Mouse (Mus musculus): ENCODE measurements at regions not wholly inside any gene's neighbourhood (a gene's known extent, or its start where the extent isn't known, plus 50 kb on each side); places are given as distances from the start of the nearest gene placed in this dataset.

GRCm38 (mm10) chr9:87529908-87530307 is 201.2 kb downstream of the Tbx18 start:
- no peaks in the 10 kb centered on the region for H3K9me3 ChIP-seq (ENCODE audit: control insufficient read depth, low read length)
- H3K4me1 ChIP-seq (replicated peaks; ENCODE audit: control insufficient read depth in 2 of 2, insufficient read depth in 2 of 2, low read length in 1 of 2), result no peaks in the 10 kb centered on the region
- no peak overlapping the region for H3K9ac ChIP-seq (replicated peaks)
- DNase-seq (ENCODE audit: low read depth in 3 of 3, low spot score in 3 of 3), result no peak
- no peak overlapping the region for H3K27ac ChIP-seq
- no peak overlapping the region for H3K4me2 ChIP-seq (ENCODE audit: low read depth)
- no peak for ATAC-seq (ENCODE audit: insufficient read depth)
- H3K4me3 ChIP-seq (ENCODE audit: insufficient read depth in 1 of 2, low read depth in 2 of 2, low read length in 2 of 2), result no peak overlapping the region
- H3K27me3 ChIP-seq (ENCODE audit: control insufficient read depth, insufficient read depth, low read length), result no peaks in the 10 kb centered on the region
- no peaks in the 10 kb centered on the region for H3K36me3 ChIP-seq (replicated peaks; ENCODE audit: control insufficient read depth, insufficient read depth, low read depth)
- TF ChIP-seq EP300 (IDR thresholded peaks at IDR 0.05; ENCODE audit: low read depth) (no peak), CTCF (IDR thresholded peaks at IDR 0.05; ENCODE audit: low read depth) (no peak)
- WGBS (ENCODE audit: insufficient replicate concordance), result 60% methylated on average over 2 of the region's 2 CpGs

GRCm38 (mm10) chr9:87524890-87525684 is 206.0 kb downstream of the Tbx18 start:
- no peak for TF ChIP-seq EP300 (IDR thresholded peaks at IDR 0.05; ENCODE audit: low read depth)
- no peak for TF ChIP-seq CTCF (IDR thresholded peaks at IDR 0.05; ENCODE audit: low read depth)
- no peak for DNase-seq (ENCODE audit: low read depth in 3 of 3, low spot score in 3 of 3)
- H3K27ac ChIP-seq, result no peak overlapping the region
- H3K4me1 ChIP-seq (replicated peaks; ENCODE audit: control insufficient read depth in 2 of 2, insufficient read depth in 2 of 2, low read length in 1 of 2), result no peaks in the 10 kb centered on the region
- ATAC-seq (ENCODE audit: insufficient read depth), result no peak
- H3K4me3 ChIP-seq (ENCODE audit: insufficient read depth in 1 of 2, low read depth in 2 of 2, low read length in 2 of 2), result no peak overlapping the region
- no peak overlapping the region for H3K9ac ChIP-seq (replicated peaks)
- H3K36me3 ChIP-seq (replicated peaks; ENCODE audit: control insufficient read depth, insufficient read depth, low read depth), result no peaks in the 10 kb centered on the region
- H3K27me3 ChIP-seq (ENCODE audit: control insufficient read depth, insufficient read depth, low read length), result no peaks in the 10 kb centered on the region
- 58% methylated on average over 5 of the region's 5 CpGs for WGBS (ENCODE audit: insufficient replicate concordance)
- no peak overlapping the region for H3K4me2 ChIP-seq (ENCODE audit: low read depth)
- H3K9me3 ChIP-seq (ENCODE audit: control insufficient read depth, low read length), result no peaks in the 10 kb centered on the region

- DNase-seq (ENCODE audit: low read depth in 3 of 3, low spot score in 3 of 3) (no peak), ATAC-seq (ENCODE audit: insufficient read depth) (no peak)
- 34% methylated on average over 4 of the region's 4 CpGs for WGBS (ENCODE audit: insufficient replicate concordance)
- H3K4me3 ChIP-seq (ENCODE audit: insufficient read depth in 1 of 2, low read depth in 2 of 2, low read length in 2 of 2), result no peak overlapping the region
- TF ChIP-seq CTCF (IDR thresholded peaks at IDR 0.05; ENCODE audit: low read depth), result no peak
- TF ChIP-seq EP300 (IDR thresholded peaks at IDR 0.05; ENCODE audit: low read depth), result no peak
- no peak overlapping the region for H3K4me2 ChIP-seq (ENCODE audit: low read depth)
- no peak overlapping the region for H3K27ac ChIP-seq
- H3K9me3 ChIP-seq (ENCODE audit: control insufficient read depth, low read length), result no peaks in the 10 kb centered on the region
- H3K36me3 ChIP-seq (replicated peaks; ENCODE audit: control insufficient read depth, insufficient read depth, low read depth), result no peaks in the 10 kb centered on the region
- no peaks in the 10 kb centered on the region for H3K4me1 ChIP-seq (replicated peaks; ENCODE audit: control insufficient read depth in 2 of 2, insufficient read depth in 2 of 2, low read length in 1 of 2)
- H3K27me3 ChIP-seq (ENCODE audit: control insufficient read depth, insufficient read depth, low read length), result no peaks in the 10 kb centered on the region
- no peak overlapping the region for H3K9ac ChIP-seq (replicated peaks)
Measured at GRCm38 (mm10) chr9:87510683-87511082, 220.4 kb downstream of the Tbx18 start.

GRCm38 (mm10) chr9:87504673-87505385 is 226.2 kb downstream of the Tbx18 start:
- H3K27me3 ChIP-seq (ENCODE audit: control insufficient read depth, insufficient read depth, low read length), result no peaks in the 10 kb centered on the region
- no peak overlapping the region for H3K4me2 ChIP-seq (ENCODE audit: low read depth)
- no peak for ATAC-seq (ENCODE audit: insufficient read depth)
- TF ChIP-seq EP300 (IDR thresholded peaks at IDR 0.05; ENCODE audit: low read depth) (no peak), CTCF (IDR thresholded peaks at IDR 0.05; ENCODE audit: low read depth) (no peak)
- H3K9me3 ChIP-seq (ENCODE audit: control insufficient read depth, low read length), result no peaks in the 10 kb centered on the region
- no peak overlapping the region for H3K9ac ChIP-seq (replicated peaks)
- WGBS (ENCODE audit: insufficient replicate concordance), result 47% methylated on average over 10 of the region's 10 CpGs
- no peak for DNase-seq (ENCODE audit: low read depth in 3 of 3, low spot score in 3 of 3)
- H3K4me1 ChIP-seq (replicated peaks; ENCODE audit: control insufficient read depth in 2 of 2, insufficient read depth in 2 of 2, low read length in 1 of 2), result no peaks in the 10 kb centered on the region
- no peak overlapping the region for H3K27ac ChIP-seq
- H3K4me3 ChIP-seq (ENCODE audit: insufficient read depth in 1 of 2, low read depth in 2 of 2, low read length in 2 of 2), result no peak overlapping the region
- H3K36me3 ChIP-seq (replicated peaks; ENCODE audit: control insufficient read depth, insufficient read depth, low read depth), result no peaks in the 10 kb centered on the region

- H3K4me3 ChIP-seq (ENCODE audit: insufficient read depth in 1 of 2, low read depth in 2 of 2, low read length in 2 of 2), result no peak overlapping the region
- ATAC-seq (ENCODE audit: insufficient read depth), result no peak
Measured at GRCm38 (mm10) chr9:87464141-87464540, 208.8 kb upstream of the Cep162 start.

More at GRCm38 (mm10) chr9:87464141-87464540, 208.8 kb upstream of the Cep162 start:
- H3K4me1 ChIP-seq (replicated peaks; ENCODE audit: control insufficient read depth in 2 of 2, insufficient read depth in 2 of 2, low read length in 1 of 2), result no peaks in the 10 kb centered on the region
- H3K36me3 ChIP-seq (replicated peaks; ENCODE audit: control insufficient read depth, insufficient read depth, low read depth), result no peaks in the 10 kb centered on the region
- H3K9ac ChIP-seq (replicated peaks), result no peak overlapping the region
- H3K27ac ChIP-seq, result no peak overlapping the region
- no peak overlapping the region for H3K4me2 ChIP-seq (ENCODE audit: low read depth)
- no peak for TF ChIP-seq EP300 (IDR thresholded peaks at IDR 0.05; ENCODE audit: low read depth)
- TF ChIP-seq CTCF (IDR thresholded peaks at IDR 0.05; ENCODE audit: low read depth), result no peak
- WGBS (ENCODE audit: insufficient replicate concordance), result 57% methylated on average over 3 of the region's 3 CpGs
- no peak for DNase-seq (ENCODE audit: low read depth in 3 of 3, low spot score in 3 of 3)
- H3K27me3 ChIP-seq (ENCODE audit: control insufficient read depth, insufficient read depth, low read length), result no peaks in the 10 kb centered on the region
- no peaks in the 10 kb centered on the region for H3K9me3 ChIP-seq (ENCODE audit: control insufficient read depth, low read length)

All from liver, embryonic 14.5 days (tissue).